Mouse (Mus musculus) E14TG2a.4 (cell line): ENCODE results near the gene Nelfcd.

Experiments used
- CTCF ChIP-seq: conservative IDR thresholded peaks from 2 replicates; pipeline ENCODE4 v1.5.1; 2014; ENCODE audit warnings: low read length
- POU5F1 ChIP-seq: IDR thresholded peaks from 2 replicates; pipeline ENCODE4 v1.6.1; 2014; ENCODE audit warnings: low read length, borderline replicate concordance

DNA sequence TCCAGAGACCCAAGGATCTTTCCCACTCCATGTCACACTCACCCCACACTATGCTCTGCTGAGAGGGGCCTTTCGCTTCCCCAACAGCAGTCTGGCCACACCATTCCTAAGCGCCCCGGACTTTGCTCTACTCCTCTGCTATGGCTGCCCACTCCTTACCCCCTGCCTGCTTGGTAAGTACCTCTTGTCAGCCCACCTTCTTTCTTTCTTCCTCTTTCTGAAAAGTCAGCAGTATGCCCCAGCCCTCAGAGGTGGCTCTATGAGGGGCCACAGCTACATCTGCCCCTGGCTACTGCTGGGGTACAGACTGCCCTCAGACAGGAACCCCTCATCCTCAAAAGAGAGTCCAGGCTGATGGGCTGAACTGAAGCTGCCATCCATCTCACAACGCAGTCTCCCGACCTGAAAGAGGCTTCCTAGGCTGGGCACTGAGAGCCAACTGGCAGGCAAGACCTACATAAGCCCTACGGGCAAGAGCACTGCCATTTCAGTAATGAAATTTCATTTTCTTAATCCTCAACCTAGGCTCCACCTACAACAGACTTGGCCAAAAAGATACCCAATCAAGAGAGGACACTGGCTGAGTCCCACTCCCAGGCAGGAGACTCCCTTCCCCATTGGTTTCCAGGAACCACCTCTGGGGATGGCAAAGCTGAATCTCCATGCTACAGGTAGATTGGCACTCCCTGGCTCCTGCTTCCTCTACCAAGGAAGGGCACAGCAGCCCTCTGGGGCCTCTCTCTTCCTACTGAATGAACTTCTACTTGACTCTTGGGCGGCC lies 21.5 kb downstream of the Nelfcd start:
- TF ChIP-seq CTCF (no peak), POU5F1 (no peak)
